ENCODE assay signal across 9 mouse cellular contexts in the genomic region with DNA sequence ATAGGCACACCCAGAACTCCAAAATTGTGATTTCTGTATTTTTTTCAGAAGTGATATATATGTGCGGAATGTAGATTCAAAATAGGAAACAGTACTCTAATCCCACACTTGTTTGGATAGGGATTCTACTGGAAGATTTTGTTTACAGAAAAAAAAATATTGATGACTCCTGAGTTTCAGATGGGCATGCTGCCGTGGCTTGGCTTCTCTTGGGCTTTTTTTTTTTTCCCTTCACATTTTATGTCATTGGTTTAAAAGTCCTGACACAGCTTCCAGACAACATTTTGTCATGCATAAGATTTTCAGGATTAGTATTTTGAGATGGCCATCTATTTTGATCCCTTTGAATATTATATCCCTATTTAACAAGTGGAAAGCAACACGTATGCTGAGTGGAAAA. TPM values are rescaled to one million over a fixed set of nuclear protein-coding genes. Genes with fewer than 3 reads are reported as not detected.
DNase-seq lines count a peak whose midpoint lies in the region; ATAC-seq and TF ChIP-seq lines count a peak whose summit lies in the region.
"Had no signal": no experiment of that assay in that cellular context is flagged by ENCODE, and none has a peak within 500 bp of the region (broad histone marks: within the 10 kb centered on the region; RNA-seq: fewer than 3 reads in every experiment).

No protein-coding gene starts in this region.

- DNase-seq in cerebellum, adult 9-10 months, result peak; percentile 36
- DNase-seq in cerebellum, adult 11 months, result no peak
- DNase-seq in intestine, embryonic 14.5 days (ENCODE audit: low spot score), result no peak
- no peak for DNase-seq in midbrain, embryonic 11.5 days (ENCODE audit: low spot score, missing footprints)
- no peak for DNase-seq in stomach, postnatal 0 days (ENCODE audit: low spot score)
- DNase-seq in urinary bladder, postnatal 10 days (ENCODE audit: low spot score), result no peak

- WGBS in intestine, embryonic 14.5 days, result 60% methylated on average over 3 of the region's 3 CpGs
- WGBS in intestine, embryonic 16.5 days, result 60% methylated on average over 3 of the region's 3 CpGs
- 81% methylated on average over 3 of the region's 3 CpGs for WGBS in midbrain, embryonic 12.5 days
- WGBS in midbrain, embryonic 11.5 days, result 84% methylated on average over 3 of the region's 3 CpGs
- WGBS in stomach, postnatal 0 days, result 54% methylated on average over 3 of the region's 3 CpGs

- ATAC-seq in intestine, embryonic 14.5 days (replicated peaks; ENCODE audit: low FRiP score, low TSS enrichment, low read depth), result no peak
- ATAC-seq in intestine, embryonic 16.5 days, result no peak
- ATAC-seq in midbrain, embryonic 12.5 days (ENCODE audit: low FRiP score, low read depth), result no peak
- ATAC-seq in midbrain, embryonic 11.5 days (ENCODE audit: low FRiP score), result no peak
- ATAC-seq in stomach, postnatal 0 days (ENCODE audit: low FRiP score, low TSS enrichment), result no peak
- ATAC-seq: inflammation-experienced regulatory T-cells, adult 6 months had no signal

- H3K27me3 ChIP-seq in intestine, embryonic 14.5 days (replicated peaks; ENCODE audit: control insufficient read depth, insufficient read depth, low read length), result no peaks in the 10 kb centered on the region
- H3K27me3 ChIP-seq in intestine, embryonic 16.5 days (replicated peaks; ENCODE audit: control insufficient read depth, insufficient read depth, low read length), result no peaks in the 10 kb centered on the region
- H3K27me3 ChIP-seq in midbrain, embryonic 12.5 days, result no peaks in the 10 kb centered on the region
- H3K27me3 ChIP-seq in midbrain, embryonic 11.5 days (ENCODE audit: control insufficient read depth, insufficient read depth, low read length), result no peaks in the 10 kb centered on the region
- no peaks in the 10 kb centered on the region for H3K27me3 ChIP-seq in stomach, postnatal 0 days (ENCODE audit: control insufficient read depth, insufficient read depth, low read length)

- H3K9me3 ChIP-seq in intestine, embryonic 14.5 days (ENCODE audit: control insufficient read depth, low read length), result no peaks in the 10 kb centered on the region
- H3K9me3 ChIP-seq in intestine, embryonic 16.5 days (ENCODE audit: control insufficient read depth, low read length), result no peaks in the 10 kb centered on the region
- no peaks in the 10 kb centered on the region for H3K9me3 ChIP-seq in midbrain, embryonic 12.5 days
- no peaks in the 10 kb centered on the region for H3K9me3 ChIP-seq in midbrain, embryonic 11.5 days (ENCODE audit: control insufficient read depth, low read length)
- H3K9me3 ChIP-seq in stomach, postnatal 0 days (ENCODE audit: control insufficient read depth, low read length), result no peaks in the 10 kb centered on the region

- no peaks in the 10 kb centered on the region for H3K36me3 ChIP-seq in intestine, embryonic 14.5 days (ENCODE audit: control insufficient read depth, insufficient read depth, low read length)
- H3K36me3 ChIP-seq in intestine, embryonic 16.5 days (ENCODE audit: control insufficient read depth, insufficient read depth, low read length), result no peaks in the 10 kb centered on the region
- H3K36me3 ChIP-seq in midbrain, embryonic 12.5 days, result no peaks in the 10 kb centered on the region
- no peaks in the 10 kb centered on the region for H3K36me3 ChIP-seq in midbrain, embryonic 11.5 days (ENCODE audit: control insufficient read depth, insufficient read depth, low read length)
- no peaks in the 10 kb centered on the region for H3K36me3 ChIP-seq in stomach, postnatal 0 days (ENCODE audit: control insufficient read depth, insufficient read depth, low read length)

- H3K4me1 ChIP-seq in intestine, embryonic 14.5 days (replicated peaks; ENCODE audit: control insufficient read depth, insufficient read depth, low read length), result peaks cover 14% of the 10 kb centered on the region; the same call in 1 of the 2 replicates
- peaks cover 13% of the 10 kb centered on the region for H3K4me1 ChIP-seq in intestine, embryonic 16.5 days (ENCODE audit: control insufficient read depth, insufficient read depth, low read length)
- peaks cover 18% of the 10 kb centered on the region for H3K4me1 ChIP-seq in midbrain, embryonic 12.5 days
- peaks cover 6% of the 10 kb centered on the region; the same call in 1 of the 2 replicates for H3K4me1 ChIP-seq in midbrain, embryonic 11.5 days (ENCODE audit: control insufficient read depth, insufficient read depth, low read length)
- no peaks in the 10 kb centered on the region for H3K4me1 ChIP-seq in stomach, postnatal 0 days (replicated peaks; ENCODE audit: control insufficient read depth, insufficient read depth)

- peak overlapping the region; percentile 61 for H3K4me2 ChIP-seq in intestine, embryonic 14.5 days (ENCODE audit: low read length)
- H3K4me2 ChIP-seq in intestine, embryonic 16.5 days (ENCODE audit: low read depth, low read length), result no peak overlapping the region
- peak overlapping the region; percentile 79 for H3K4me2 ChIP-seq in midbrain, embryonic 12.5 days (replicated peaks)
- H3K4me2 ChIP-seq in midbrain, embryonic 11.5 days, result no peak overlapping the region; the same call in 1 of the 2 replicates
- H3K4me2 ChIP-seq in stomach, postnatal 0 days (replicated peaks; ENCODE audit: low read depth), result peak overlapping the region; percentile 77; the same call in 1 of the 2 replicates

- no peak for TF ChIP-seq EP300 in stomach, postnatal 0 days (optimal IDR thresholded peaks at IDR 0.05)

- peak overlapping the region; percentile 95; the same call in 1 of the 2 replicates for H3K4me3 ChIP-seq in intestine, embryonic 14.5 days (ENCODE audit: low read depth, low read length)
- no peak overlapping the region for H3K4me3 ChIP-seq in intestine, embryonic 16.5 days (ENCODE audit: low read length)
- H3K4me3 ChIP-seq in midbrain, embryonic 12.5 days, result no peak overlapping the region; the same call in 1 of the 2 replicates
- no peak overlapping the region for H3K4me3 ChIP-seq in midbrain, embryonic 11.5 days (ENCODE audit: low read depth, low read length)
- H3K4me3 ChIP-seq in stomach, postnatal 0 days (ENCODE audit: low read depth, low read length), result no peak overlapping the region

- TF ChIP-seq CTCF in stomach, postnatal 0 days (IDR thresholded peaks at IDR 0.05; ENCODE audit: low read depth), result no peak

- no peak overlapping the region for H3K27ac ChIP-seq in intestine, embryonic 14.5 days (ENCODE audit: low read depth)
- H3K27ac ChIP-seq in intestine, embryonic 16.5 days (ENCODE audit: low read length), result no peak overlapping the region
- no peak overlapping the region for H3K27ac ChIP-seq in midbrain, embryonic 12.5 days (replicated peaks)
- no peak overlapping the region for H3K27ac ChIP-seq in midbrain, embryonic 11.5 days (ENCODE audit: low read depth, low read length)
- no peak overlapping the region for H3K27ac ChIP-seq in stomach, postnatal 0 days (replicated peaks)

- no peak overlapping the region for H3K9ac ChIP-seq in intestine, embryonic 14.5 days (ENCODE audit: low read length)
- no peak overlapping the region for H3K9ac ChIP-seq in intestine, embryonic 16.5 days (ENCODE audit: low read depth, low read length)
- H3K9ac ChIP-seq in midbrain, embryonic 12.5 days (replicated peaks), result no peak overlapping the region
- no peak overlapping the region for H3K9ac ChIP-seq in midbrain, embryonic 11.5 days (ENCODE audit: low read length)
- no peak overlapping the region for H3K9ac ChIP-seq in stomach, postnatal 0 days (ENCODE audit: low read length)

RNA-seq across cellular contexts. Expression of gene Ppp3ca, which starts 2.9 kb away (rescaled TPM):
- 48.9 and 50.4 TPM in 2 replicates for polyA plus RNA-seq in intestine, embryonic 14.5 days (2014; fragmentation: Nextera tagmentation; extraction: Ambion mirVana)
- 33.6 and 35.0 TPM in 2 replicates for polyA plus RNA-seq in intestine, embryonic 16.5 days (2015; fragmentation: Nextera tagmentation; extraction: Ambion mirVana)
- 98.2 and 105 TPM in 2 replicates for polyA plus RNA-seq in midbrain, embryonic 12.5 days (2016; fragmentation: Nextera tagmentation; extraction: Ambion mirVana)
- 57.8 and 61.1 TPM in 2 replicates for polyA plus RNA-seq in midbrain, embryonic 11.5 days (2014; fragmentation: Nextera tagmentation; extraction: Ambion mirVana)
- 50.2 and 52.7 TPM in 2 replicates for polyA plus RNA-seq in stomach, postnatal 0 days (2015; fragmentation: Nextera tagmentation; extraction: Ambion mirVana)

Comparison
In these comparisons a context has a peak if more than half of its experiments do, and no peak if none do; other contexts are left out.
1. H3K4me2 ChIP-seq: peak in intestine, embryonic 14.5 days (single experiment), midbrain, embryonic 12.5 days (single experiment) and stomach, postnatal 0 days (single experiment); none in intestine, embryonic 16.5 days (single experiment) and midbrain, embryonic 11.5 days (single experiment).